Mouse (Mus musculus) C2C12 (cell line): ENCODE measurements around the gene Fam19a5.

Source experiments
- CEBPB ChIP-seq: IDR thresholded peaks from one replicate; pipeline ENCODE4 v1.6.1; 2011; ENCODE audit warnings: low read depth, mild to moderate bottlenecking, control low read depth, moderate library complexity
- CTCF ChIP-seq: IDR thresholded peaks from one replicate; pipeline ENCODE4 v1.5.1; 2011; ENCODE audit not compliant: control insufficient read depth, insufficient read depth, insufficient read length
- FOSL1 ChIP-seq: IDR thresholded peaks from one replicate; pipeline ENCODE4 v1.8.0; 2011; ENCODE audit warnings: mild to moderate bottlenecking, low read length; ENCODE audit not compliant: poor library complexity, insufficient read depth, severe bottlenecking
- MAX ChIP-seq: IDR thresholded peaks from one replicate; pipeline ENCODE4 v1.6.1; 2011; ENCODE audit warnings: mild to moderate bottlenecking, control low read depth
- MYOG ChIP-seq: IDR thresholded peaks from one replicate; pipeline ENCODE4 v1.6.1; 2011; ENCODE audit not compliant: control insufficient read depth, insufficient read length; ENCODE audit errors: extremely low read depth
- USF1 ChIP-seq: IDR thresholded peaks from one replicate; pipeline ENCODE4 v1.6.1; 2011; ENCODE audit warnings: low read depth, mild to moderate bottlenecking, control low read depth, moderate library complexity

GRCm38 (mm10) chr15:87678711-87679110, 134.6 kb downstream of the Fam19a5 start:
- TF ChIP-seq MYOG (no peak), CTCF (no peak), CEBPB (no peak), USF1 (no peak), MAX (no peak), FOSL1 (no peak)
